Mouse (Mus musculus) E14TG2a.4 (cell line): ENCODE measurements around the gene Syngap1.

ENCODE experiments used
- H3K27me3 ChIP-seq: 2 replicates; pipeline ENCODE4 v1.6.1; 2014; ENCODE audit warnings: low read length, control low read depth; ENCODE audit not compliant: insufficient read depth
- H3K36me3 ChIP-seq: 2 replicates; pipeline ENCODE4 v1.6.1; 2014; ENCODE audit warnings: low read length, control low read depth; ENCODE audit not compliant: insufficient read depth
- H3K4me1 ChIP-seq: replicated peaks from 2 replicates; pipeline ENCODE4 v1.6.1; 2014; ENCODE audit warnings: low read depth, low read length, control low read depth
- H3K4me3 ChIP-seq: replicated peaks from 2 replicates; pipeline ENCODE4 v1.5.1; 2014; ENCODE audit warnings: mild to moderate bottlenecking, low read length
- H3K9me3 ChIP-seq: 2 replicates; pipeline ENCODE4 v1.6.1; 2014; ENCODE audit warnings: low read length, control low read depth
- CTCF ChIP-seq: conservative IDR thresholded peaks from 2 replicates; pipeline ENCODE4 v1.5.1; 2014; ENCODE audit warnings: low read length
- NANOG ChIP-seq: IDR thresholded peaks from 2 replicates; pipeline ENCODE4 v1.6.1; 2014; ENCODE audit warnings: borderline replicate concordance, low read length, mixed read lengths
- POU5F1 ChIP-seq: IDR thresholded peaks from 2 replicates; pipeline ENCODE4 v1.6.1; 2014; ENCODE audit warnings: low read length, borderline replicate concordance

The Syngap1 gene

DNA sequence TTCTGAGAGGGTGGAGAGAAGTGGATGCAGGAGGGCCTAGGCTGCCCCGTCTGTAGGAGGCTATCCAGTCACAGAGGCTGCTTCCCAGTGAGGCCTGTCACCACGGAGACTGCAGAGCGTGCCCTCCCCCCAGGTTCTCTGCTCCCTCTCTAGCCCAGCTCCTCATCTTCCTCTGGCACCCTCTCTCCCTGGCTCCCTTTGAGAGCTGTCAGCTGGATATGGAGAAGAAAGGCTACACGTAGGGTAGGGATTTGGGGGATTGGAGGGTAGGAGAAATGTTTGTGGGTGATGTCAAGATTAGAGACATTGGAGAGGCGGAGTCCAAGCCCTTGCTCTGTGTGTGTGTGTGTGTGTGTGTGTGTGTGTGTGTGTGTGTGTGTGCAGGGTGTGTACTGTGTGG, 8.8 kb downstream of the Syngap1 start:
- peaks cover 75% of the 10 kb centered on the region for H3K4me1 ChIP-seq
- TF ChIP-seq POU5F1 (no peak), NANOG (no peak), CTCF (no peak)
- H3K27me3 ChIP-seq: peaks cover 66% of the 10 kb centered on the region

DNA sequence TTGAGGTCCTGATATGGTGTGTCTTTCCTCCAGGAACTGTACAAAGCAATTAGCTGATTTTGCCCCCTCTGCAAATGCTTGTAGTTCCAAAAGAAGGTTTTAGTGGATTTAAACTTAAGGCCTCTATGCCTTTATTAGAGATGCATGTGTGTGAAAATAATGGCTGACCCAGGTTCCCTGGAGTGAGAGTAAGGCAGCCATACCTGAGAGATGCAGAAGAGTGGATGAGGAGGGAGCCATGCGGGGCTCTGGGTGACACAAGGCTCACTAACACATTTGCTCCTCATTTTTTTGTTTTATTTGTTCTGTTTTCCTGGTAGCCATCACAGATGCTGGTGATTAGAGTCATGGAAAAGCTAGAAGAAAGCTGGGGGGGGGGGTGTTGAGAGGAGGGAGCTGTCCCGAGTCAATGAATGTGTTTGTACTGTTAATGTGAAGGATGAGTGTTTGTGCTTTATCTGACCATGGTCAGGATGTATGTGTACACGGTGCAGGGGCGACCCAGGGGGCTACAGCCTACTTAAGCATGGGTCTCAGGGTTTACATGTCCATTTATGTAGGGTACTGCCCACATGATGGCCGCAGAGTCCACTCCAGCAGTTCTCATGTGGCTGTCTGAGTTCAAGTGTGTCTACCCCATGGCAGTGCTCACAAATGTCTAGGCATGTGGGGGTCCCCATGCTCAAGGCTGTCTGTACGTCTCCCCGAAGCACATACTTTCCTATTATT, 9.7 kb downstream of the Syngap1 start:
- Histone ChIP-seq H3K4me1 (peaks cover 67% of the 10 kb centered on the region), H3K9me3 (no peaks in the 10 kb centered on the region), H3K27me3 (peaks cover 61% of the 10 kb centered on the region), H3K4me3 (peak overlapping the region; percentile 66; the same call in 1 of the 2 replicates), H3K36me3 (peaks cover 10% of the 10 kb centered on the region)
- TF ChIP-seq POU5F1: no peak
- TF ChIP-seq CTCF: no peak
- no peak for TF ChIP-seq NANOG

More for the DNA sequence above, 8.8 kb downstream of the Syngap1 start:
- H3K4me3 ChIP-seq: 0 out of 2 replicates have a peak overlapping the region, but pooled peaks have one; percentile 74
- H3K9me3 ChIP-seq: no peaks in the 10 kb centered on the region
- peaks cover 2% of the 10 kb centered on the region; the same call in 1 of the 2 replicates for H3K36me3 ChIP-seq

DNA sequence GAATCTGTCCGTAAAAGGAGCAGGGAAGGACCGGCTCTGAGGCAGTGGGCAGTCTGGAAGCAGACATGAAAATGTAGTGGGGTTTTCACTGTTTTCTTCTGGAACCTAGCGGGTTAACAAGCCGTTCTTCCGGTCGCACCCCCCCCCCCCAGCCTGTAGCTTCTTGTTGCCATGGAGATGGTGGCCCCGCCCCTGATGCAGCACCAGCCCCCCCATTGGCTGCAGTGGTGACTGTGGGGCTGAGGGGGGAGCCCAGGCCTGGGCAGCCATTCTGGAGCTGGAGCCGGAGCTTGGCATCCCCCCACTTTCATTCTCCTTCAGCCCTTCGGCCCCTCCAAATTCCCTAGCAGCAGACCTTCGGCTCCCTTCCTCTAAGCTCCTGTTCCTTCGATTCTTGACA, 10.4 kb downstream of the Syngap1 start:
- TF ChIP-seq NANOG (no peak), CTCF (no peak), POU5F1 (no peak)

DNA sequence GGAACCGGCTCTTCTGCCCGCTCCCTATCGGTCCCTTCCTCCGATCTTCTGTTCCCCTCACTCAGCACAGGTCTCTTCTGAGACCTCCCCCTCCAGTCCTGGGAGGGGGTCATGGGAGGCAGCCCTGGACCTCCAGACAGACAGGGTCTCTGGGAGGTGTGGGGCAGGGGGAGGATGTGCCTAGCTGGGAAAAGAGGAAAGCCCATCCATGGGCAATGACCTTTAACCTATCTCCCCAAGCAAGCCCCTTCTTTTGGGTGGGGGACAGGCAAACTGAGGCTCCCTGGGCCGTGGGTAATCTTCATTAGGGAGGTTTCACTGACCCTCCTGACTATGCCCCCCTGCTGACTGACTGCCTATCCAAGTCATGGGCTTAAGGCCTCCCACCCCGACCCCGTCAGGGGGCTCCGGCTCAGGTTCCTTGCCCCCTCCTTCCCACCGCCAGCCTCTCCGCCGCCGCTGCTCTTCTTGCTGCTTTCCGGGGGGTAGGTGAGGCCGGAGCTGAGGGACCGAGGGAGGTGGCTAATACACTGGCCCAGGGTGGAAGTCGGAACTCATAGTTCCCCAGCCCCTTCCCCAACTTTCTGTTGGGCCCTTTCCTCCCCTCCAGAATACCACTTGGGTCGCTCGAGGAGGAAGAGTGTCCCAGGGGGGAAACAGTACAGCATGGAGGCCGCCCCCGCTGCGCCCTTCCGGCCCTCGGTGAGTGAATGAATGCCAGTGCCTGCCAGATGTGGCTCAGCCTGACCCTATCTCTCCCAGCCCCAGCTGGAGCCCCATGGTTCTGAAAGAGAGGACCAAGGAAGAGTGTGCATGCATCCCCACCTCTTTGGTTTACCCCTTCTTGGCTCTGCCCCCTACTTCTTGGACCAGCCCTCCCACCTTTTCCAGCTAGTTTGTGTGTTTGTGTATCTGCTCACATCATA, 11.2 kb downstream of the Syngap1 start:
- peaks cover 14% of the 10 kb centered on the region for H3K36me3 ChIP-seq
- H3K4me3 ChIP-seq: peak overlapping the region; percentile 66
- no peaks in the 10 kb centered on the region for H3K9me3 ChIP-seq
- H3K27me3 ChIP-seq: peaks cover 54% of the 10 kb centered on the region
- TF ChIP-seq CTCF (no peak), NANOG (no peak), POU5F1 (no peak)
- H3K4me1 ChIP-seq: peaks cover 65% of the 10 kb centered on the region

More for the DNA sequence above, 10.4 kb downstream of the Syngap1 start:
- Histone ChIP-seq H3K4me3 (peak overlapping the region; percentile 66; the same call in 1 of the 2 replicates), H3K27me3 (peaks cover 55% of the 10 kb centered on the region), H3K4me1 (peaks cover 62% of the 10 kb centered on the region), H3K9me3 (no peaks in the 10 kb centered on the region), H3K36me3 (peaks cover 12% of the 10 kb centered on the region)

DNA sequence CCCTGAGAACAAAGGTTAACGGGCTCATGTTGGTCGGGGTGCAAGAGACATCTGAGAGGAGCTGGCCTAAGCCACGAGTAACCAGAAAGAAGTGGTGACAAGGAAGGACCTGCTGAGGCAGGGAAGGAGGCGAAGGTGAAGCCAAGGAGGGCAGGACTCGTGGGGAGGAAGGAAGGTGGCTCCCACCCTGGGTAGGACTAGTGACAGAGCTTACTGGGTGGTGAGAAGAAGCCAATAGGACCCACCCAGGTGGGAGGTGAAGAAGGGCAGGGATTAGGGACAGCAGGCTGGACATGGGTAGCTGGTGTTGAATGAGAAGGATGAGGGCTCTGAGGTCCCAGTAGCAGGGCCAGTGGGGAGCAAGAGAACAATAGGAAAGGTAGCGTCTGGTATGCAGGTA, 12.1 kb downstream of the Syngap1 start:
- no peak for TF ChIP-seq NANOG
- TF ChIP-seq POU5F1: no peak
- TF ChIP-seq CTCF: no peak
- peaks cover 50% of the 10 kb centered on the region for H3K27me3 ChIP-seq
- peaks cover 24% of the 10 kb centered on the region for H3K36me3 ChIP-seq
- H3K4me3 ChIP-seq: peak overlapping the region; percentile 66; the same call in 1 of the 2 replicates
- no peaks in the 10 kb centered on the region for H3K9me3 ChIP-seq
- H3K4me1 ChIP-seq: peaks cover 65% of the 10 kb centered on the region

DNA sequence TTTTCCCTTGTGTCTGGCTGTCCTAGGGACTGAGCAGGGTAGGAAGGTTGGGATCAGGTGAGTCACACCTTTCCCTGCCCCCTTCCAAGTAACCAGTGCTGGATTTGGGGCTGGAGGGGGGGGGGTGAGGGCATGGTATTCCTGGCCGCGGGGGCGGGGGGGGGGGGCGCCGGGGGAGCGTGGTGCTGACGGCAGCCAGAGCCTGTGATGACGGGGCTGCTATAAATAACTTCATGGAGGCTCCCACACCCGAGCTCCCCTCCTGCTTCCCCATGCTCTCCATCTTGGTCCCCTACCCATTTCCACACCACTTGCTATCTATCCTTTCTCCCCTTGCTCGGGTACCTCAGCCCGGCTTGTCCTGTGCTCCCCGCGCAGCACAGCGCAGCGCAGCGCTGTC, 12.7 kb downstream of the Syngap1 start:
- Histone ChIP-seq H3K27me3 (peaks cover 50% of the 10 kb centered on the region), H3K4me1 (peaks cover 68% of the 10 kb centered on the region), H3K4me3 (no peak overlapping the region), H3K36me3 (peaks cover 28% of the 10 kb centered on the region), H3K9me3 (no peaks in the 10 kb centered on the region)
- no peak for TF ChIP-seq POU5F1
- no peak for TF ChIP-seq CTCF
- TF ChIP-seq NANOG: no peak

DNA sequence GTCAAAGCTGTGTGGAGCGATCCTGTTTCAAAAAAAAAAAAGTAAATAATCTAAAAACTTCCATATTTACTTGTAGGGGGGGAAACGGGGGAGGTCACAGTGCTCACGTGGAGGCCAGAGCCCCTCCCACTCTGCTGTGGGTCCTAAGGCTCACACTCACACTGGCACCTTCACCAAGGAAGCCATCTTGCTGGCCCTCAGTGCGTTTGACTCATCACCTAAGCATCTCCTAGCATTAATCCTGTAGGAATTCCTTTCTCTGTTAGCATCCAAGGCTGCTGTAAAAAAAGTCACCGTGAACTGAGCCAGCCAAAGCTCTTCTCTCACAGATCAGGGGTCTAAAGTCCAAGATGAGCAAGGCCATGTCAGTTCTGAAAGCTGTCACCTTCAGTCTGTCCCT, 15.3 kb downstream of the Syngap1 start:
- TF ChIP-seq POU5F1 (no peak), CTCF (no peak), NANOG (no peak)
- no peaks in the 10 kb centered on the region for H3K9me3 ChIP-seq
- peaks cover 46% of the 10 kb centered on the region for H3K36me3 ChIP-seq
- peaks cover 46% of the 10 kb centered on the region for H3K27me3 ChIP-seq
- H3K4me3 ChIP-seq: no peak overlapping the region
- H3K4me1 ChIP-seq: peaks cover 75% of the 10 kb centered on the region

DNA sequence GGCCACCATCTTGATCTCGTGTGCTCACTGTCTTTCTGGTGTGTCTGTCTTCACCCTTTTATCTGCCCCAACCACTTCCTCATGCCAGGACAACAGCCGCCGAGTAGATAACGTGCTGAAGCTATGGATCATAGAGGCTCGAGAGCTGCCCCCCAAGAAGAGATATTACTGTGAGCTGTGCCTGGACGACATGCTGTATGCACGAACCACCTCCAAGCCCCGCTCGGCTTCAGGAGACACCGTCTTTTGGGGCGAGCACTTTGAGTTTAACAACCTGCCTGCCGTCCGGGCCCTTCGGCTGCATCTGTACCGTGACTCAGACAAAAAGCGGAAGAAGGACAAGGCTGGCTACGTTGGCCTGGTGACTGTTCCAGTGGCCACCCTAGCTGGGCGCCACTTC, 15.8 kb downstream of the Syngap1 start:
- Histone ChIP-seq H3K4me1 (peaks cover 76% of the 10 kb centered on the region), H3K9me3 (no peaks in the 10 kb centered on the region), H3K27me3 (peaks cover 48% of the 10 kb centered on the region), H3K4me3 (0 out of 2 replicates have a peak overlapping the region, but pooled peaks have one; percentile 35), H3K36me3 (peaks cover 48% of the 10 kb centered on the region)
- no peak for TF ChIP-seq NANOG
- no peak for TF ChIP-seq POU5F1
- TF ChIP-seq CTCF: no peak
